Mouse (Mus musculus): ENCODE measurements at regions not wholly inside any gene's neighbourhood (a gene's known extent, or its start where the extent isn't known, plus 50 kb on each side); places are given as distances from the start of the nearest gene placed in this dataset.
A peak's percentile ranks its signal among the peaks of the same experiment; 100 is the strongest.

DNA sequence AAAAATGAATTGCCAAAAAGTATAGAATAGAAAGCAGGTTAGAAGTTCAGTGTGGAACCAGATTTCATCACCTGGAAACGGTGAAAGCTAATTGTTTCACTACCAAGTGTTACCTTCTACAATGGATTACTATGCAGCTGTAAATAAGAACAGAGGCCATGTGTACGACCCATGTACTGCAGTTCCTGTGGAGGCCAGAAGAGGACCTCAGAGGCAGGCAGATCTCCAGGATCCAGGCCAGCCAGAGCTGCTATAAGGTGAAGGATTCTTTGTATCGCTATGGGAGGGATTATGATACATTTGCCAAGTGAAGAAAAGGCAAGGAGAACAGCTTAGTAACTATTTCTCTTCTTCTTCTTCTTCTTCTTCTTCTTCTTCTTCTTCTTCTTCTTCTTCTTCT is 121.8 kb downstream of the Sox2 start:
- no peak overlapping the region for H3K4me3 ChIP-seq (ENCODE audit: low read depth, low read length)
- 83% methylated on average over 3 of the region's 3 CpGs for WGBS
- no peak overlapping the region for H3K27ac ChIP-seq (ENCODE audit: low read depth, low read length)
- no peak overlapping the region for H3K4me2 ChIP-seq (ENCODE audit: low read depth)
- no peak for ATAC-seq (ENCODE audit: insufficient read depth, low FRiP score, low TSS enrichment)
- H3K9me3 ChIP-seq (ENCODE audit: control insufficient read depth, low read length): no peaks in the 10 kb centered on the region
- H3K4me1 ChIP-seq (ENCODE audit: control insufficient read depth, insufficient read depth, low read length): no peaks in the 10 kb centered on the region
- no peak for DNase-seq (ENCODE audit: low spot score)
- no peak overlapping the region for H3K9ac ChIP-seq (ENCODE audit: low read length)
- H3K27me3 ChIP-seq (ENCODE audit: control insufficient read depth, insufficient read depth, low read length): no peaks in the 10 kb centered on the region
- H3K36me3 ChIP-seq (ENCODE audit: control insufficient read depth, insufficient read depth, low read length): no peaks in the 10 kb centered on the region

DNA sequence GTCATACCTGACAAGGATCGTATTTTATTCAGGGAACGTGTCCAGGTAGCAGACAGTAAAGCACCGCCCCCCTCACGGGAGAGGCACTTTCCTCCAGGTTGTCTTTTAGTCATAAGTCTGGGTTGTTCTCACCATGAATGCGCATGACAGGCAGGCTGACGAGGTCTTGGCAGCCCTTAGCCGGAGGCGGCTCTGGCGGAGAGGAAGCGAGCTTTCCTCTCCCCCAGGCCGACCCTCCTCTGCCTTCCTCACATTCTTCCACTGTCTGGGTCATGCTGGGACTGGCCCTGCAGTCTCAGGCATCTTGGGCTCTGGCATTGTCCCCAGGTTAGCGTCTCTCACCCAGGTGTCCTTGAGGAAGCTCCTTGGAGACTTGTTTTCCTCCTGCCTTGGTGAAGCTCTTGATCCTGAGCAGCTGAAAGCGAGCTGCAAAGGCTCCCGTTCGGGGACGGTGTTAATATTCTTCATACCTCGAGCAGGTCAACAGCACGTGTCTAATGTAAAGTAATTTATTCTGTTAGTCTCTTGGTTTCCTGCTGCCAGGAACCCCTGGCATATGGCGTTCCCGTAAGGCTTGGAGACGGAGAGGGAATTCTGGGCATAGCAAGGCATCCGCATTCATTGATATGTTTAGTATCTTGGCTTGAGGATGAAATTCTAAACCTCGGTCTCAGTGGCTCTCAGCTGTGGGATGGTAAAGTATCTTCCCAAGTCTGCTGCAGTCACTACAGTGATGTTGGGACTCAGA is 123.6 kb downstream of the Sox2 start:
- Histone ChIP-seq H3K4me3 (ENCODE audit: low read depth, low read length) (no peak overlapping the region), H3K9me3 (ENCODE audit: control insufficient read depth, low read length) (no peaks in the 10 kb centered on the region), H3K27me3 (ENCODE audit: control insufficient read depth, insufficient read depth, low read length) (no peaks in the 10 kb centered on the region), H3K4me2 (ENCODE audit: low read depth) (no peak overlapping the region), H3K4me1 (ENCODE audit: control insufficient read depth, insufficient read depth, low read length) (no peaks in the 10 kb centered on the region), H3K27ac (ENCODE audit: low read depth, low read length) (no peak overlapping the region), H3K36me3 (ENCODE audit: control insufficient read depth, insufficient read depth, low read length) (no peaks in the 10 kb centered on the region), H3K9ac (ENCODE audit: low read length) (peak overlapping the region; percentile 29; the same call in 1 of the 2 replicates)
- DNase-seq (ENCODE audit: low spot score) (peak; percentile 36), ATAC-seq (ENCODE audit: insufficient read depth, low FRiP score, low TSS enrichment) (no peak)
- 38% methylated on average over 23 of the region's 23 CpGs for WGBS

DNA sequence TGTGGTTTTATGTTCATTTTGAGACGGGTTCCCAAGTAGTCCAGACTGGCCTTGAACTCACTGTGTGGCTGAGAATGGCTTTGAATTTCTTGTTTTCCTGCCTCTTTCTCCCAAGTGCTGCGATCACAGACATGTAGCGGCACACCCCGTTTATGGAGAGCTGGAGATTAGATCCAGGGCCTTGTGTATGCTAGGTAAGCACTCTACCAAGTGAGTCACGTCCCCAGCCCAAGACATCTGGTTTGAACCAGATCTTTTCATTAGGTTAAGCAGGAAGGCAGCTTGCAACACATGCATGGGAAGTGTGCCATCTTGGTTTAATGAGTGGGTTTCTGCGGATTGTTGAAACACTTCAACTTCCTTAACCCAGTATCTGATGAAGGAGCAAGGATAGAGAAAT is 131.6 kb downstream of the Sox2 start:
- Histone ChIP-seq H3K4me1 (ENCODE audit: control insufficient read depth, insufficient read depth, low read length) (no peaks in the 10 kb centered on the region), H3K27ac (ENCODE audit: low read depth, low read length) (no peak overlapping the region), H3K36me3 (ENCODE audit: control insufficient read depth, insufficient read depth, low read length) (no peaks in the 10 kb centered on the region), H3K27me3 (ENCODE audit: control insufficient read depth, insufficient read depth, low read length) (no peaks in the 10 kb centered on the region), H3K4me3 (ENCODE audit: low read depth, low read length) (no peak overlapping the region), H3K4me2 (ENCODE audit: low read depth) (no peak overlapping the region), H3K9me3 (ENCODE audit: control insufficient read depth, low read length) (no peaks in the 10 kb centered on the region), H3K9ac (ENCODE audit: low read length) (no peak overlapping the region)
- DNase-seq (ENCODE audit: low spot score): no peak
- WGBS: 88% methylated on average over 6 of the region's 6 CpGs
- no peak for ATAC-seq (ENCODE audit: insufficient read depth, low FRiP score, low TSS enrichment)

DNA sequence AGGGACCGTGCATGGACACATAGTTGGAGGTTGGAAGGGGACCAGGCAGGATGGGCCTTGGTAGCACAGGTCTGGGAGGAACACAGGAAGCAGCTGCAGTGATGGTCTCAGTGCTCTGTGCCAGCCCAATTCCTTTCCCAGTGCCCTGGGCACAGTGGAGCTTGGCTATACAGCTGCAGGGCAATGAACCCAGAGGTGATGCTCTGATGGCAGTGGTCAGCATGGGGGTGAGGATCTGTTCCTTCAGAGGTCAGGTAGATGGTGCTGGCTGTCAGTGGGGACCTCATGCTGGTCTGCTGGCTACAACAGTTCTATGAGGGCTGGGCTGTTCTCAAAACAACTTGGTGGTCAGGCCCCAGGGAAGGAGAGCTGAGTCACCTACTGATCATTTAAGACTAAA is 133.2 kb downstream of the Sox2 start:
- no peaks in the 10 kb centered on the region for H3K27me3 ChIP-seq (ENCODE audit: control insufficient read depth, insufficient read depth, low read length)
- no peak overlapping the region for H3K4me2 ChIP-seq (ENCODE audit: low read depth)
- H3K4me3 ChIP-seq (ENCODE audit: low read depth, low read length): no peak overlapping the region
- H3K27ac ChIP-seq (ENCODE audit: low read depth, low read length): no peak overlapping the region
- H3K9me3 ChIP-seq (ENCODE audit: control insufficient read depth, low read length): no peaks in the 10 kb centered on the region
- no peaks in the 10 kb centered on the region for H3K4me1 ChIP-seq (ENCODE audit: control insufficient read depth, insufficient read depth, low read length)
- no peak for DNase-seq (ENCODE audit: low spot score)
- 93% methylated on average over 1 of the region's 1 CpGs for WGBS
- no peak for ATAC-seq (ENCODE audit: insufficient read depth, low FRiP score, low TSS enrichment)
- H3K36me3 ChIP-seq (ENCODE audit: control insufficient read depth, insufficient read depth, low read length): no peaks in the 10 kb centered on the region
- no peak overlapping the region for H3K9ac ChIP-seq (ENCODE audit: low read length)

DNA sequence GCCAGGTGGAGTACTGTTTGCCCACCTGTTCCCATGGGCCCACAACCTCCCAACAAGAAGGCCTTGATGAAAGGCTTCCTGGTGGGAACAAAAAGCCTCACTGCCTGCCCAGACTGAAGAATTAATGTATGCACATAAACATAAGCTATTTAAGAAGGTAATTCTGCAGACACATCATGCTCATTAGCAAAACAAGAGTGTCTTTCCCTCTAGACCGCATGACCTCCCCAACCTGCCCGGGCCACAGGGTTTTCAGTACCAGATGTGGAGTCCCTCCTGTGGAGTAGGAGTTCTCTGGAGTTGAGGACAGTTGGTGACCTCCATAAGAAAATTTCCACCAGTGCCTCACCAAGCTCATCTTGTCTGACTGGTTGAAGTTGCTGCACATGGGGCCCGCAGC is 137.0 kb downstream of the Sox2 start:
- Histone ChIP-seq H3K27me3 (ENCODE audit: control insufficient read depth, insufficient read depth, low read length) (no peaks in the 10 kb centered on the region), H3K27ac (ENCODE audit: low read depth, low read length) (no peak overlapping the region), H3K9me3 (ENCODE audit: control insufficient read depth, low read length) (no peaks in the 10 kb centered on the region), H3K4me3 (ENCODE audit: low read depth, low read length) (no peak overlapping the region), H3K36me3 (ENCODE audit: control insufficient read depth, insufficient read depth, low read length) (no peaks in the 10 kb centered on the region), H3K4me1 (ENCODE audit: control insufficient read depth, insufficient read depth, low read length) (no peaks in the 10 kb centered on the region), H3K9ac (ENCODE audit: low read length) (no peak overlapping the region), H3K4me2 (ENCODE audit: low read depth) (no peak overlapping the region)
- ATAC-seq (ENCODE audit: insufficient read depth, low FRiP score, low TSS enrichment) (no peak), DNase-seq (ENCODE audit: low spot score) (no peak)
- 79% methylated on average over 3 of the region's 3 CpGs for WGBS

DNA sequence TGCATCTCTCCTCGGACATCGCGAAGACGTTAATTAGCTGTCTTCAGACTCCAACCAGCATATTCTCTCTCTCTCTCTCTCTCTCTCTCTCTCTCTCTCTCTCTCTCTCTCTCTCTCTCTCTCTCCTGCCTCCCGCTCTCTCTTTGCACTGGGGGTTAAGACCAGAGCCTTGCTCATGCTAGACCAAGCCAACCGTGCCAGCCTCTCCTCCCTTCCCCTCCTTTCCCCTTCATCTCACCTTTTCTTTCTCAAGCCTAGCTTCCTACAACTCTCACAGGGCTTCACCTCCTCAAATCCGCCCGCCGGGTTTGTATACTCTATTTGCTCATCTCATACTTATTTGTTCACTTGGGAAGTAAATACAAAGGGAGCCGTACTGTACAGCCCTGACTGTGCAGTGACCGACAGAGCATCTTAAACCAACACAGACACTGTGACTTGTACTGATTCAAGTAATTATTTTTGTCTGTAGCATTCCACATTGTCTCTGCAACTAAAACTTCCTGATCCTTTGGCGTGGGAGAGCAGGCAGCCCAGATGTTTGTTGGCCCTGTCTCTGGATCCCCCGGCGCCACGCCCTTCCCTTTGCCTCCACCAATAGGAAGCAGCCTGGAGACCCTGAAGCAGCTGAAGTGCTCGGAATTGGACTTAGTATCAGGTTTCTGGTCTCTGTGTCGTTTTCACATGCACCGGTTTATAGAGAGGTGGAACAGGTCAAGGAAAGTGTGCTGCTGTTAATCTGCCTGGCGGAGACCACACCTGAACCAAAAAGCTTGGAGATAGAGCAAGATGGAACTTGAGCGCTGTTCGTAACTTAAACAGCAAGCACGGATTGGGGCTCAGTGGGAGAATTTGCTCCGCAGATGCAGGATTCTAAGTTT is 145.1 kb downstream of the Sox2 start:
- DNase-seq (ENCODE audit: low spot score) (peak; percentile 72), ATAC-seq (ENCODE audit: insufficient read depth, low FRiP score, low TSS enrichment) (peak; percentile 81)
- peak overlapping the region; percentile 57 for H3K4me2 ChIP-seq (ENCODE audit: low read depth)
- H3K36me3 ChIP-seq (ENCODE audit: control insufficient read depth, insufficient read depth, low read length): no peaks in the 10 kb centered on the region
- no peak overlapping the region for H3K27ac ChIP-seq (ENCODE audit: low read depth, low read length)
- H3K9ac ChIP-seq (ENCODE audit: low read length): peak overlapping the region; percentile 16; the same call in 1 of the 2 replicates
- no peaks in the 10 kb centered on the region for H3K9me3 ChIP-seq (ENCODE audit: control insufficient read depth, low read length)
- H3K27me3 ChIP-seq (ENCODE audit: control insufficient read depth, insufficient read depth, low read length): no peaks in the 10 kb centered on the region
- H3K4me3 ChIP-seq (ENCODE audit: low read depth, low read length): peak overlapping the region; percentile 26
- WGBS: 22% methylated on average over 23 of the region's 23 CpGs
- peaks cover 4% of the 10 kb centered on the region; the same call in 1 of the 2 replicates for H3K4me1 ChIP-seq (ENCODE audit: control insufficient read depth, insufficient read depth, low read length)

DNA sequence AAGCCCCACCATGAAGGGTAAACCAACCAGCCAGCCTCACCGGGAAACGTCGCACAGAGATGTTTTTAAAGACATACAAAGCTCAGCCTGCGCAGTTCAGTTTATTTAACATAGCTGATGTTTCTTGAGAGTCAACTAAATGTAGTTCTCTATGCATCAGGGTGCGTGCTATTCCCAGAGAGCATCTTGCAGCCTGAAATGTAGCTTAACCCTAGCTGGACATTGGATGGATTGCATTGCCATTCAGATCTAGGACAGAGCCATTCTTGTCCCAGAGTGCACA is 145.7 kb downstream of the Sox2 start:
- H3K27ac ChIP-seq (ENCODE audit: low read depth, low read length): no peak overlapping the region

DNA sequence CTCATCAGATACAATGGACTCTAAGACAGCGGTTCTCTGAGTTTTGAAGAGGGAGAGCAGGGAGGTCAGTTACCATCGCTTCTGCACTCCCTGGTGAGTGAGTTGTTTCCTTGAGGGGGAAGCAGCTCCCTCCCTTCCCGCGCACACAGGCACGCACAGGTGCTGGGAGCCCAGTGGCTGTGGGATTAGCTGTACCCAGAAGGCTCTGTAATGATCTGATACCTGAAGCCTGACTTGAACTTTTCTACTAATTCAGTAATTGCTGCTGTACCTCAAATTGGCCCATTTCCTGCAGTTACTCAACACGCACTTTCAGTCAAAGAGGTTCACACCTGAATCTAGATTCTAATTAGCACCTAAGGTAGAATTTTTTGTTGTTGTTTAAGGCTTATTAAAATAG is 158.6 kb downstream of the Sox2 start:
- Histone ChIP-seq H3K4me3 (ENCODE audit: low read depth, low read length) (no peak overlapping the region), H3K27me3 (ENCODE audit: control insufficient read depth, insufficient read depth, low read length) (no peaks in the 10 kb centered on the region; the same call in 1 of the 2 replicates), H3K9ac (ENCODE audit: low read length) (no peak overlapping the region), H3K4me2 (ENCODE audit: low read depth) (no peak overlapping the region), H3K36me3 (ENCODE audit: control insufficient read depth, insufficient read depth, low read length) (no peaks in the 10 kb centered on the region), H3K9me3 (ENCODE audit: control insufficient read depth, low read length) (no peaks in the 10 kb centered on the region), H3K27ac (ENCODE audit: low read depth, low read length) (no peak overlapping the region), H3K4me1 (ENCODE audit: control insufficient read depth, insufficient read depth, low read length) (no peaks in the 10 kb centered on the region; the same call in 1 of the 2 replicates)
- ATAC-seq (ENCODE audit: insufficient read depth, low FRiP score, low TSS enrichment) (no peak), DNase-seq (ENCODE audit: low spot score) (no peak)
- 20% methylated on average over 6 of the region's 6 CpGs for WGBS

More for the DNA sequence above, 145.7 kb downstream of the Sox2 start:
- Histone ChIP-seq H3K9ac (ENCODE audit: low read length) (peak overlapping the region; percentile 16; the same call in 1 of the 2 replicates), H3K27me3 (ENCODE audit: control insufficient read depth, insufficient read depth, low read length) (no peaks in the 10 kb centered on the region), H3K4me1 (ENCODE audit: control insufficient read depth, insufficient read depth, low read length) (peaks cover 4% of the 10 kb centered on the region; the same call in 1 of the 2 replicates), H3K36me3 (ENCODE audit: control insufficient read depth, insufficient read depth, low read length) (no peaks in the 10 kb centered on the region), H3K4me3 (ENCODE audit: low read depth, low read length) (peak overlapping the region; percentile 26), H3K4me2 (ENCODE audit: low read depth) (peak overlapping the region; percentile 57), H3K9me3 (ENCODE audit: control insufficient read depth, low read length) (no peaks in the 10 kb centered on the region)
- ATAC-seq (ENCODE audit: insufficient read depth, low FRiP score, low TSS enrichment): no peak
- DNase-seq (ENCODE audit: low spot score): no peak
- 11% methylated on average over 5 of the region's 5 CpGs for WGBS
